Mouse (Mus musculus) neural tube, embryonic 12.5 days (tissue): ENCODE data around the gene Zcwpw1. TPM values are rescaled to one million over a fixed set of nuclear protein-coding genes. Genes with fewer than 3 reads are reported as not detected.

ENCODE experiments used
- polyA plus RNA-seq: library from polyadenylated mRNA; unstranded; fragments of >200 nt; fragmentation: Nextera tagmentation; extraction: Ambion mirVana; gene quantifications from 2 replicates; pipeline ENCODE4 v1.2.1, GENCODE M21; 2016

The Zcwpw1 gene
- polyA plus RNA-seq, 1 experiment from 2014 or later = 12.2 TPM

Other genes starting within 250 kb of the Zcwpw1 start
- gene Actl6b, start 234.3 kb upstream of the Zcwpw1 start, polyA plus RNA-seq = 109 and 118 TPM in 2 replicates
- 1.8 TPM in 2 replicates for gene Tfr2, start 218.0 kb upstream of the Zcwpw1 start, polyA plus RNA-seq
- 36.8 and 42.1 TPM in 2 replicates for gene Mospd3, start 186.7 kb upstream of the Zcwpw1 start, polyA plus RNA-seq
- 51.8 and 52.0 TPM in 2 replicates for gene Pcolce, start 174.0 kb upstream of the Zcwpw1 start, polyA plus RNA-seq
- gene Fbxo24, start 158.8 kb upstream of the Zcwpw1 start, polyA plus RNA-seq = 0.11 and 0.39 TPM in 2 replicates
- 29.4 and 32.5 TPM in 2 replicates for gene Lrch4, start 158.7 kb upstream of the Zcwpw1 start, polyA plus RNA-seq
- gene Gm20605, start 158.6 kb upstream of the Zcwpw1 start, polyA plus RNA-seq = 8.9 and 9.4 TPM in 2 replicates
- gene Sap25, start 146.5 kb upstream of the Zcwpw1 start, polyA plus RNA-seq = 7.6 and 9.5 TPM in 2 replicates
- 0.19 and 0.29 TPM in 2 replicates for gene Irs3, start 142.1 kb upstream of the Zcwpw1 start, polyA plus RNA-seq
- gene Agfg2, start 103.1 kb upstream of the Zcwpw1 start, polyA plus RNA-seq = 20.8 and 22.2 TPM in 2 replicates
- gene Nyap1, start 46.2 kb upstream of the Zcwpw1 start, polyA plus RNA-seq = 16.4 and 21.8 TPM in 2 replicates
- gene Tsc22d4, start 42.1 kb upstream of the Zcwpw1 start, polyA plus RNA-seq = 68.4 and 68.7 TPM in 2 replicates
- gene Ppp1r35, start 8.9 kb upstream of the Zcwpw1 start, polyA plus RNA-seq = 61.5 TPM in 2 replicates
- 11.3 and 15.4 TPM in 2 replicates for gene Mepce, start 143 bp upstream of the Zcwpw1 start, polyA plus RNA-seq
- gene Pilra, start 48.5 kb downstream of the Zcwpw1 start, polyA plus RNA-seq = 0.57 and 0.93 TPM in 2 replicates
- not detected in 2 replicates for gene Pilrb1, start 70.3 kb downstream of the Zcwpw1 start, polyA plus RNA-seq
- gene Pilrb2, start 84.0 kb downstream of the Zcwpw1 start, polyA plus RNA-seq = not detected in 2 replicates
- not detected in 2 replicates for gene Cyp3a13, start 133.8 kb downstream of the Zcwpw1 start, polyA plus RNA-seq
- gene Gjc3, start 175.3 kb downstream of the Zcwpw1 start, polyA plus RNA-seq = 0.43 and 0.61 TPM in 2 replicates
- gene Azgp1, start 193.7 kb downstream of the Zcwpw1 start, polyA plus RNA-seq = not detected in 2 replicates
- not detected in 2 replicates for gene Smok3a, start 233.5 kb downstream of the Zcwpw1 start, polyA plus RNA-seq
- gene Smok3b, start 233.6 kb downstream of the Zcwpw1 start, polyA plus RNA-seq = not detected in 2 replicates